Mouse (Mus musculus) neural tube, embryonic 14.5 days (tissue): ENCODE data around the gene Cebpe. TPM values are rescaled to one million over a fixed set of nuclear protein-coding genes. Genes with fewer than 3 reads are reported as not detected.

Experiments used
- ATAC-seq: fragments of 200-750 bp; cut with Nextera tagmentation; 2 replicates; pipeline ENCODE4 v1.8.0; 2017; ENCODE audit warnings: low read depth, mild to moderate bottlenecking, moderate TSS enrichment, moderate library complexity
- H3K27ac ChIP-seq: fragments of 300-500 bp; sonication (generic); 2 replicates; pipeline ENCODE4 v1.5.1; 2014; ENCODE audit warnings: low read depth, mild to moderate bottlenecking, control low read depth, low read length, moderate library complexity, mixed read lengths
- H3K27me3 ChIP-seq: fragments of 300-500 bp; sonication (generic); 2 replicates; pipeline ENCODE4 v1.6.1; 2014; ENCODE audit warnings: low read length; ENCODE audit not compliant: control insufficient read depth, insufficient read depth
- H3K36me3 ChIP-seq: fragments of 300-500 bp; sonication (generic); 2 replicates; pipeline ENCODE4 v1.6.1; 2014; ENCODE audit warnings: low read length, mixed read lengths; ENCODE audit not compliant: control insufficient read depth, insufficient read depth
- H3K4me1 ChIP-seq: fragments of 300-500 bp; sonication (generic); 2 replicates; pipeline ENCODE4 v1.6.1; 2014; ENCODE audit warnings: low read length; ENCODE audit not compliant: control insufficient read depth, insufficient read depth
- H3K4me2 ChIP-seq: fragments of 300-500 bp; sonication (generic); 2 replicates; pipeline ENCODE4 v1.6.1; 2014; ENCODE audit warnings: mild to moderate bottlenecking, low read depth, low read length, control low read depth
- H3K4me3 ChIP-seq: fragments of 300-500 bp; sonication (generic); 2 replicates; pipeline ENCODE4 v1.5.1; 2014; ENCODE audit warnings: low read depth, low read length, control low read depth, mixed read lengths
- H3K9ac ChIP-seq: fragments of 300-500 bp; sonication (generic); replicated peaks from 2 replicates; pipeline ENCODE4 v1.6.1; 2014; ENCODE audit warnings: low read depth, mild to moderate bottlenecking, control low read depth, low read length, mixed read lengths
- H3K9me3 ChIP-seq: fragments of 300-500 bp; sonication (generic); 2 replicates; pipeline ENCODE4 v1.6.1; 2016; ENCODE audit warnings: low read length; ENCODE audit not compliant: control insufficient read depth
- WGBS: fragments of 180-500 bp; shearing (Covaris S2); extraction: QIAGEN DNeasy Blood & Tissue Kit; methylation state at CpG from one replicate; pipeline ENCODE4 v1.1.7; 2014; 5-methylcytosine and 5-hydroxymethylcytosine counted together
- polyA plus RNA-seq: library from polyadenylated mRNA; unstranded; fragments of >200 nt; fragmentation: Nextera tagmentation; extraction: Ambion mirVana; gene quantifications from 2 replicates; pipeline ENCODE4 v1.2.1, GENCODE M21; 2014

The Cebpe gene
- polyA plus RNA-seq, 1 experiment from 2014 or later, result not detected

GRCm38 (mm10) chr14:54712861-54713260 is 887 bp upstream of the Cebpe start:
- H3K36me3 ChIP-seq, result no peaks in the 10 kb centered on the region
- WGBS, result 78% methylated on average over 8 of the region's 8 CpGs
- no peak overlapping the region for H3K9ac ChIP-seq
- no peak overlapping the region for H3K27ac ChIP-seq
- no peaks in the 10 kb centered on the region for H3K9me3 ChIP-seq
- H3K4me1 ChIP-seq, result no peaks in the 10 kb centered on the region
- no peak for ATAC-seq
- H3K4me3 ChIP-seq, result no peak overlapping the region
- no peak overlapping the region for H3K4me2 ChIP-seq
- H3K27me3 ChIP-seq, result no peaks in the 10 kb centered on the region

- ATAC-seq, result no peak
- H3K27ac ChIP-seq, result no peak overlapping the region
- no peaks in the 10 kb centered on the region for H3K27me3 ChIP-seq
- H3K4me1 ChIP-seq, result no peaks in the 10 kb centered on the region
- no peaks in the 10 kb centered on the region for H3K36me3 ChIP-seq
- H3K4me2 ChIP-seq, result no peak overlapping the region
- no peak overlapping the region for H3K9ac ChIP-seq
- no peak overlapping the region for H3K4me3 ChIP-seq
- 86% methylated on average over 9 of the region's 9 CpGs for WGBS
- no peaks in the 10 kb centered on the region for H3K9me3 ChIP-seq
Measured at GRCm38 (mm10) chr14:54709054-54709453, 2.9 kb downstream of the Cebpe start.

- Histone ChIP-seq H3K36me3 (no peaks in the 10 kb centered on the region), H3K4me2 (no peak overlapping the region), H3K9me3 (no peaks in the 10 kb centered on the region), H3K9ac (no peak overlapping the region), H3K4me1 (no peaks in the 10 kb centered on the region), H3K27me3 (no peaks in the 10 kb centered on the region), H3K4me3 (no peak overlapping the region), H3K27ac (no peak overlapping the region)
- ATAC-seq, result no peak
- 66% methylated on average over 17 of the region's 17 CpGs for WGBS
Measured at GRCm38 (mm10) chr14:54706589-54707320, 5.2 kb downstream of the Cebpe start.

- H3K4me3 ChIP-seq, result no peak overlapping the region
- no peaks in the 10 kb centered on the region for H3K27me3 ChIP-seq
- no peaks in the 10 kb centered on the region for H3K36me3 ChIP-seq
- no peaks in the 10 kb centered on the region for H3K4me1 ChIP-seq
- H3K9me3 ChIP-seq, result no peaks in the 10 kb centered on the region
- WGBS, result 57% methylated on average over 5 of the region's 5 CpGs
- no peak overlapping the region for H3K27ac ChIP-seq
- H3K9ac ChIP-seq, result no peak overlapping the region
- H3K4me2 ChIP-seq, result no peak overlapping the region
- no peak for ATAC-seq
Measured at GRCm38 (mm10) chr14:54705844-54706243, 6.1 kb downstream of the Cebpe start.

- 71% methylated on average over 10 of the region's 10 CpGs for WGBS
- Histone ChIP-seq H3K4me3 (no peak overlapping the region), H3K4me1 (no peaks in the 10 kb centered on the region), H3K9me3 (no peaks in the 10 kb centered on the region), H3K4me2 (no peak overlapping the region), H3K36me3 (no peaks in the 10 kb centered on the region), H3K27ac (no peak overlapping the region), H3K9ac (no peak overlapping the region), H3K27me3 (no peaks in the 10 kb centered on the region)
- no peak for ATAC-seq
Measured at GRCm38 (mm10) chr14:54703207-54703606, 8.8 kb downstream of the Cebpe start.

- Histone ChIP-seq H3K4me3 (no peak overlapping the region), H3K36me3 (no peaks in the 10 kb centered on the region)
- 14% methylated on average over 6 of the region's 6 CpGs for WGBS
Measured at GRCm38 (mm10) chr14:54701298-54701697, 10.7 kb downstream of the Cebpe start.

GRCm38 (mm10) chr14:54699586-54699985 is 12.4 kb downstream of the Cebpe start:
- 55% methylated on average over 3 of the region's 3 CpGs for WGBS
- Histone ChIP-seq H3K36me3 (no peaks in the 10 kb centered on the region), H3K4me1 (no peaks in the 10 kb centered on the region), H3K27ac (no peak overlapping the region), H3K27me3 (no peaks in the 10 kb centered on the region), H3K9me3 (no peaks in the 10 kb centered on the region), H3K4me3 (no peak overlapping the region), H3K9ac (no peak overlapping the region), H3K4me2 (no peak overlapping the region)
- ATAC-seq, result no peak

More at GRCm38 (mm10) chr14:54701298-54701697, 10.7 kb downstream of the Cebpe start:
- peak; percentile 46; the same call in 1 of the 2 replicates for ATAC-seq
- Histone ChIP-seq H3K4me1 (no peaks in the 10 kb centered on the region), H3K27ac (no peak overlapping the region), H3K27me3 (no peaks in the 10 kb centered on the region), H3K9me3 (no peaks in the 10 kb centered on the region), H3K9ac (no peak overlapping the region), H3K4me2 (no peak overlapping the region)

- WGBS, result 79% methylated on average over 4 of the region's 4 CpGs
- no peak within 1 kb of the TSS for H3K4me3 ChIP-seq
- no peak within 1 kb of the TSS for H3K27ac ChIP-seq
- H3K4me2 ChIP-seq, result no peak within 1 kb of the TSS
- H3K36me3 ChIP-seq, result no peaks in the 10 kb centered on the region
- no peaks in the 10 kb centered on the region for H3K4me1 ChIP-seq
- no peak for ATAC-seq
- no peaks in the 10 kb centered on the region for H3K27me3 ChIP-seq
- H3K9ac ChIP-seq, result no peak within 1 kb of the TSS
- H3K9me3 ChIP-seq, result no peaks in the 10 kb centered on the region
Measured at GRCm38 (mm10) chr14:54698733-54699132, 13.2 kb downstream of the Cebpe start, which contains the start of gene Gm29776. Gene Gm29776, minus strand, starts transcription at chr14:54698833.

- Histone ChIP-seq H3K36me3 (0 out of 2 replicates have a peak, but pooled peaks cover 8% of the 10 kb centered on the region), H3K4me1 (no peaks in the 10 kb centered on the region), H3K27me3 (no peaks in the 10 kb centered on the region), H3K4me2 (no peak overlapping the region), H3K4me3 (no peak overlapping the region), H3K9ac (no peak overlapping the region), H3K27ac (no peak overlapping the region), H3K9me3 (no peaks in the 10 kb centered on the region)
- ATAC-seq, result no peak
- WGBS, result 91% methylated on average over 4 of the region's 4 CpGs
Measured at GRCm38 (mm10) chr14:54696752-54697151, 15.2 kb downstream of the Cebpe start.
